Mouse (Mus musculus) cerebellum, adult 2 months (tissue): ENCODE results near the gene Hpse2.

Experiments used
- CTCF ChIP-seq: fragments of 200-500 bp; IDR thresholded peaks from 2 replicates; pipeline ENCODE4 v1.5.1; 2011; ENCODE audit warnings: low read depth, mild to moderate bottlenecking, control low read depth, low read length, moderate library complexity, borderline replicate concordance; ENCODE audit not compliant: insufficient read depth
- POLR2A ChIP-seq: fragments of 200-500 bp; IDR thresholded peaks from 2 replicates; pipeline ENCODE4 v1.6.1; 2011; ENCODE audit warnings: low read length, control low read depth, borderline replicate concordance; ENCODE audit not compliant: insufficient read depth

GRCm38 (mm10) chr19:43042721-43043120 lies 345.4 kb downstream of the Hpse2 start:
- no peak for TF ChIP-seq CTCF
- TF ChIP-seq POLR2A: no peak
